Mouse (Mus musculus) activated CD4-positive, CD25-positive, alpha-beta regulatory T cell, adult 4 months (primary cell): Measurements from ENCODE around the gene Hunk. TPM values are rescaled to one million over a fixed set of nuclear protein-coding genes. Genes with fewer than 3 reads are reported as not detected.

Source experiments
- ATAC-seq: one replicate; pipeline ENCODE4 v1.8.0; 2017
- polyA plus RNA-seq, 2 experiments: library from polyadenylated mRNA; unstranded; fragments of 100-300 nt; shearing (Covaris generic); gene quantifications; one replicate each; pipeline ENCODE4 v1.2.1; 2017

Hunk gene
- polyA plus RNA-seq: under 1 TPM in 1 of 2 experiments, not detected in 1; 0.13 TPM

DNA sequence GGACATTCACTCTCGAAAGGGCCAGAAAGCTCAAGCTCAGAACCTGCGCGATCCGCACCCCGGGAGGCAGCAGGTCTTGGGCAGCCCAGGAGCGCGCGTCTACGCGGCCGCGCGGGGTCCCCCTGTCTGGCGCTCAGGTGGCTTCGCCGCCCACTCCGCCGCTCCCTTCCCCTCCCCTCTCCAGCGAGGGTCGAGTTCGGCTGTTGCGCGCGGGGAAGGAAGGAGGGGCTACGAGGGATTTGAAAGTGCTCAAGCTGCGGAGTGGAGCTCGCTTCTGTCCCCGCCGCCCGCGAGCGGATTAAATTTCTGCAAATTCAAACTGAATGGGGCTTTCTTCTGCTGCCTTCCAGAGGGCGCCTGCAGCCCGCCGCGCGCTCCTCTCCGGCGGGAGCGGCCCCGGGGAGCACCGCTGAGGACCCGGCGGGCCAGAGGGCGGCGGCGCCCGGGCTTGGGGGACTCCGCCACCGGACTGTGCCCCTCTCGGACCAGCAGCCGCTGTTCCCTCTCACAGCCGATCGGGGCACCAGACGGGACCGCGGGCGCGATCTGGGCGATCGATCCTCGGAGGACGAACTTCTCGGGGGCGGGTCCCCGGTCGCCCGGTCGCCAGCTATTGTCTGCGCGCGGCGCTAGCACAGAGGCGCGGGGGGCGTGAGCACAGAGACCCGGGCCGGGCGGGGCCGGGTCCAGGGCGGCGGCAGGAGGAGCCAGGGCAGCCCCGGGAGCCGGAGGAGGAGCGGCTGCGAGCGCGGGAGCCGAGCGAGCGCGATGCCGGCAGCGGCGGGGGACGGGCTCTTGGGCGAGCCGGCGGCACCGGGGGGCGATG lies at the start of gene Hunk:
Hunk (plus strand) TSS at position 326 of the 826 bp plus-strand sequence.
- ATAC-seq: no peak

GRCm38 (mm10) chr16:90339026-90339425 lies 46.8 kb upstream of the Hunk start:
- no peak for ATAC-seq

DNA sequence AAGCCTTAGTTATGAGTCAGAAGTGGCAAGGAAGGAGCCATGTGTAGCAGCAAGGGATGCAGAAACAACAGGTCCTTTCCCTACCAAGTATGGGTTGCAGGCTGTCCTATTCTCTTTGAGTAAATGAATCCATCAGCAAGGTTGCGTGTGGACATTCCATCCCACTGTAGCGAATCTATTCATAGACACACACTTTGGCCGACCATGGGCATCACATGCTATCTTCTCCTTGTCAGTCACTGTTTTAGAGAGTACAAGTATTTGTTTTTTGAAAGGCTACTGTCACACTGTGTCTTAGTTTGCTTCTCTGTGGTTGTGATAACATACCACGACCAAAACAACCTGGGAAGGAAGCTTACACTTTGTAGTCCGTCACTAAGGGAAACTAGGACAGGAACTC lies 44.7 kb upstream of the Hunk start:
- no peak for ATAC-seq

DNA sequence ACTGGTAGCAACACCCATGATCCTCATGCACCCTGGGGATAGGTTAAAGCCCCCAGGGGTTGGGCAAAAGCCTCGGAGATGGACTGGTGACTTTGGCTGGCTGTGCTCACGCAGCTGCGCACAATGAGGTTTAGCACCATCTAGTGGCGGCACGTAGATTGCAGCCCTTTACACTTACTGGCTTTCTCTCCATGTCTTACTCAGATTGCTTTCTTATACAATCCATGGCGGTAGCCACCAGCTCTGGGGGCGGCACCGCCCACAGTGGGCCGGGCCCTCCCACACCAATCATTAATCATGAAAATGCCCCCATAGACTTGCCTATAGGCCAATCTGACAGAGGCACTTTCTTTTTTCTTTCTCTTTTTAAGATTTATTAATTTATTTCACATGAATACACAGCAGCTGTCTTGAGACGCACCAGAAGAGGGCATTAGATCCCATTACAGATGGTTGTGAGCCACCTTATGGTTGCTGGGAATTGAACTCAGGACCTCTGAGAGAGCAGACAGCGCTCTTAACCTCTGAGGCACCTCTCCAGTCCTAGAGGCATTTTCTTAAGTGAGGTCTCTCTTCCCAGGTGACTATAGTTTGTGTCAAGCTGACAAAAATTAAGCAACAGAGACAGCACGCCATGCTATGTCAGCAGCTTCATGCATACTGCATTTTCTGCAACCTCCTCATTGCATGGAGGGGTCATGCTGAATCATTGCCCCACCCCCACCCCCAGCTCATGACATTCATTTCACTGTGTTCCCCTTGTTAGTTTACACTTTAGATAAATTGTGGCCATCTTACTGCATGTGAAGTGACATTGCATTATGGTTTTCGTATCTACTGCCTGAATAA lies 35.9 kb upstream of the Hunk start:
- peak; percentile 59 for ATAC-seq

- ATAC-seq: no peak
Measured at GRCm38 (mm10) chr16:90351726-90352125, 34.1 kb upstream of the Hunk start.

DNA sequence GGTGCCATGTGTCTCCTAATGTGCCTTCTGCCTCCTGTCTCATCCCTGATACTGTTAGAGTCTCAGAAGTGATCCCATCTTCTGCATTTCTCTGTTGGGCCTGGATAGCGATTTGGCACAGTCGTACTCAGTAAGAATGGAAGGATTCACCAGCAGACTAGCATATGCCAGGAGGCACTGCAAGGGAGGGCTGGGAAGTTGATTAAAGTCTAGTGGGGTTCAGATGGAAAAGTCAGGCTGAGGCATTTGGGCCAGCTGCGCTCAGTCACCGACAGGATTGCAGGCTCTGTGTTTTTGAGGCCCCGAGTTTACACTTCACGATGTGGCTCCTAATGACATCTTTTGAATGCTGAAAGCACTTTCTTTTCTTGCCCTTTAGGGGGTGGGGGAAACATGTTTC lies 33.1 kb upstream of the Hunk start:
- ATAC-seq: no peak

GRCm38 (mm10) chr16:90353156-90353555 lies 32.7 kb upstream of the Hunk start:
- ATAC-seq: no peak

DNA sequence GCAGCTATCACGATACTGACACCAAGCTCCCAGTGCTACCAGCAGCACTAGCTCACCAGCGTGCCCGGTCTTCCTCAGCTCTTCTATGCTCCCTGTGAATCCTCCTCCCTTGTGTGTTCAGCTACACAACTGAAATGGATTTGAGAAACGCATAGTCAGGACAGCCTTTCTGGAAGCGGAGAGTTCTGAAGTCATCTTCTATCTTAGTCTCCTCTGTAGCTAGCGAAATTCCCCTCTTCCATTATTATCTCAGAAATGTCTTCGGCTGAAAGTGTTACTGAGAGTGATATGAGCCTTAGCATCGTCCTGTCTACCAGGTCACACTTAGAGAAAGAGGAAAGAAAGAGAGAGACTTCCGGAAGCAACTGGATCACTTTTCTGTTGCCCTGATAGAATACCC lies 26.5 kb upstream of the Hunk start:
- no peak for ATAC-seq

- no peak for ATAC-seq
Measured at GRCm38 (mm10) chr16:90359750-90360149, 26.1 kb upstream of the Hunk start.

- no peak for ATAC-seq
Measured at GRCm38 (mm10) chr16:90360327-90360726, 25.5 kb upstream of the Hunk start.

- no peak for ATAC-seq
Measured at GRCm38 (mm10) chr16:90362926-90363325, 22.9 kb upstream of the Hunk start.

- ATAC-seq: no peak
Measured at GRCm38 (mm10) chr16:90379897-90380296, 5.9 kb upstream of the Hunk start.

DNA sequence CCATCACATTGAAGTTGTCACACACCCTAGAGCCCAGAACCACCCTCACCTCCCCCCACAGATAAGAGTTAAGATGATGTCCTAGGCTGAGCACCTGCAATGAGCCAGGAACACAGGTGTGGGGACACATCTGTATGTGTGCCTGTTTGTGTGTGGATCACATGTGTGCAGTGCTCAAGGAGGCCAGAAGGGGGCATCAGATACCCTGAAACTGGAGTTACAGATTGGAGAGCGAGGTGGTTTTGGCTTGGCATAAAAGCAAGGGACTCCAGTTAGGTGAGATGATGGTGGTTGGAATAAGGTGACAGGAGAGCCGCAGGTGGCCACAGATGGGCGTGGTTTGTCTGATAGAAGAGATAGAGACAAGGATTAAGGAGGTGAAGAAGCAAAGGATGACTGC lies 4.2 kb upstream of the Hunk start:
- ATAC-seq: no peak

DNA sequence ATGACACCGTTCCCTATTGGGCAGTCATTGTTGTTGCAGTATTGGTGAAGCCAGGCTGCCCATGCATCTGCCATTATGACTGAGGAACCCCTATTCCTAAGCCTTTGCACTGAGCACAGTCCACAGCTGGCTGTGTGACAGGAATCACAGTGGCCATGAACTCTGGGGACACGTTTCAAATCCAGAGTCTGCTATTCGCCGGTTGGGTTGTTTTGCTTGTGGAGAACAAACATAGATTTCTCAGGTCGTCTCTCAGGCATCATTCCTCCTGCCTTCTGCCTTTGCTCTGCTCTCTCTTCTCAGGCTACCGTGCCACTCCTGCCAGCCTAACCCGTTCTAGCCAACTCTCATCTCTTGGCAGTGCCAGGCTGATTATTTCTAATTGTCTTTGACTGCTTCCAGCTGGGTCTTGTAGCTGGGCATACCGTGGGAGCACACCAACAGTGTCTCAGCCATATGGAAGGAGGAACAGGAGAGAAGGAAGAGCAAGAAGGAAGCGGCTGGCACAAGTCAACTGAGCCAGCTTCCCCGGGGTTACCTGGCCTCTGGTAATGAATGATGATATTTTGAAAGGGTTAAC lies 3.0 kb upstream of the Hunk start:
- ATAC-seq: no peak

DNA sequence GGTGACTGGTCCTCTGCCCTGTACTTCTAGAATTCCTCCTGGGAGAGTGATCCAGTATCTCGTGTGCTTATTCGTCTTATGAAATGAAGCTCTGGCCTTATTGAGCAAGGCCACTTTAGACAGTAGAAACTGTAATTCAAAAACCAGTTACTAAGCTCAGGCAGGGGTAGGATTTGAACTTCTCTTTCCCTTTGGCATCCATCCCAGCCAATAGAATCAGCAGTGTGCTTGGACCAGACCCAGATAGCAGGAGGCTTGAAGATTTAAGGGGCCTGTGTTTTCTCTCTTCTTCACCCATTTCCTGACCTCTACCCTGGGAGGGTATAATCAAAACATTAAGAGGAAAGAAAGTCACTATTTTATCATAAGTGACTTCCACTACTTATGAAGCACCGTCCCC lies 1.8 kb upstream of the Hunk start:
- no peak for ATAC-seq

DNA sequence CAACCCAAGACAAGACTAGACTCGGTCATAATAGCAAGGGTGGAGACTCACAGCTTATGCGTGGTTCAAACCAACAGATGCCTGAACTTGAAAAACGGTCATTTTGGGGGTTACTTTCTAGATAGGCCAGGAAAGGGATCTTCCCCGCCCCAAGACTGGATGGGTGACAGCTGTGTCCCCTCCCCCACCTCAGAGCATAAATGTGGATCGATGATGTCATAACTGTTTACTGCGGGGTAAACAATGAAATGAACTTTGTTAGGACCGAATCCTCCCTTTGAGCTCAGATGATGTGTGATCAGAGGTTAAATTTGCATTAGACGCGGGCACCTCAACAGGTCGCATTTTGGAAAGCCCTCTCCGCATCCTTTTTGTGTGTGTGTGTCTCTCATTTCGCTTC lies 967 bp upstream of the Hunk start:
- no peak for ATAC-seq

DNA sequence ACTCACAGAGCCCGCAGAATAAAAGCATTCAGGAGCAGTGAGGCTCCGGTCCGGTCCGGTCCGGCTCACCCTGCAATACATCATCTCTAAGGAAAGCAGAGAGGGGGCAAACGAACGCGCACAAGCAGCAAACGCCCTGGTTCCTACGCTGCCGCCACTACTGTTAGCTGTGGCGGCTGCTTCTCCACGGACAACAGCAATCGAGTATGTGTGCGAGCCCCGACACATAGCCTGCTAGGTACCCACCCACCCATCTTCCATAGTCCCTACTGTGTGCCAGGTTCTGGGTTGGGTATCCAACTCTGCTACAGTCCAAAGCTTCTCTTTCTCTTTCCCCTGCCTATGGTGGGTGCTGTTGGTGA lies 506 bp upstream of the Hunk start:
- no peak for ATAC-seq

DNA sequence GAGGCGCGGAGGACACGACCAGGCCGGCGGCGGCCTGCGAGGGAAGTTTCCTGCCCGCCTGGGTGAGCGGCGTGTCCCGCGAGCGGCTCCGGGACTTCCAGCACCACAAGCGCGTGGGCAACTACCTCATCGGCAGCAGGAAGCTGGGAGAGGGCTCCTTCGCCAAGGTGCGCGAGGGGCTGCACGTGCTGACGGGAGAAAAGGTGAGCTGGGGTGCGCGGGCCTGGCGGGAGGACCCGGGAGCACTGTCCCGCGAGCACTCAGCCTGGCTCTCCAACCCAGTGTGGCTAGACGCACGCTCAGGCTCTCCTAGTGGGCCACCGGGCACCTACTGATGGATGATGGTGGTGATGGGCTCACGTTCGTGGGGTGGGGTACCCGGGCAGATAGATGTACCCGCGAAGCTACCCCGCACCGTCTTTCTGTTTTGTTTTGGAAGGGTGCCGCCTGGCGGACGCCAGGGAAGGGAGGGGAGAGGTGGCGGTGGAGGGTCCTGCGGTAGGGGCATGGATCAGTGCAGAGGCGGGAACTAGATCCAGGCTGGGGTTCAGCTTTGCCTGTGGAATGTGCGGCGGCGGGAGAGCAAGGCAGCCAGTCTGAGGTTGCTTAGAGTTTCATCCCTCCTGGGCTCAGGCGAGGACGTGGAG lies 824 bp downstream of the Hunk start:
- no peak for ATAC-seq

GRCm38 (mm10) chr16:90387161-90387671 lies 1.4 kb downstream of the Hunk start:
- no peak for ATAC-seq

DNA sequence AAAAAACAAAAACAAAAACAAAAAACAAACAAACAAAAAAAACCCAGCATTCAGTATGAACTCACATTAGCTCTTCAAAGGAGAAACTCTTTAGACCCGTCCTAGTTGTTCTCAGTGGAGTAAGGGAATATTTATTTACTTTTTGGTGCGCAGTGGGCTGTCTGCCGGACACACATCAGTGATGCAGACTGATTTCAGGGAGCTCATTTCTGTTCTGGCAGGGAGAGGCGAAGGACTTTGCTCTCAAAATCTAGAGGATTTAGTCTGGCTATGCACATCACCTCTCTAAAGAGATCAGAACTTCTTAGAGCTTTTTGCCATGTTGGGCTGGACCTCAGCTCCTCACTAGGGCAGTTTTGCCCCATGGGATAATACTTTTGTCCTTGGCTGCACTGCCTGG lies 2.1 kb downstream of the Hunk start:
- ATAC-seq: no peak

DNA sequence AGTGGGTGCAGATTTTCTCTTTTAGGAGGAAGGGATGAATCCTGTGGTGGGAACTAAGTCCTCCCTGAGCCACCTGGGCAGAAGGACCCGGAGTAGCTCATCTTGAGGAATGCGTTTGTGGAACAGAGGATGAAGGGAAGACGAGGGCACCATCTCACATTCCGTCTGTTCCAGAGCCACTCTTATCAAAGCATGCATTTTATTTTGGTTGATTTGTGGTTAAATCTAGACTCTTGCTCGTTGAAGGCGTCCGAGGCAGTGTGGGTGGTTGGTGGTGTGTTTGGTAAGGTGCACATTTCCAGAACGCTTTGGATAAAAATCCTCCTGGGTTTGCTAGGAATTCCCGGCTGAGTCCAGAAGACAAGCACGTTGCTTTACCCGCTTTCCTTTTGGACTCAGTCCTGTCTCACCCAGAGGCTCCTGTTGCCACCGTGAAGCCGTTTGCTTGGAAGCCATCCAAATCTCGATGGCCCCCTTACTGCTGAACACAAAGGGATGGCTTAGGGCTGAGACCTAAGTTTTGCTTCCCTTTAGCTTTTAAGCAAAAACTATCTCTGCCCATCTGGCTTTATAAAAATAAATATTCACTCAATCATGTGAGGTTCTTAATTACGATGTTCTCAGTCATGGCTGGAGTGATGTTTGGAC lies 3.4 kb downstream of the Hunk start:
- no peak for ATAC-seq

DNA sequence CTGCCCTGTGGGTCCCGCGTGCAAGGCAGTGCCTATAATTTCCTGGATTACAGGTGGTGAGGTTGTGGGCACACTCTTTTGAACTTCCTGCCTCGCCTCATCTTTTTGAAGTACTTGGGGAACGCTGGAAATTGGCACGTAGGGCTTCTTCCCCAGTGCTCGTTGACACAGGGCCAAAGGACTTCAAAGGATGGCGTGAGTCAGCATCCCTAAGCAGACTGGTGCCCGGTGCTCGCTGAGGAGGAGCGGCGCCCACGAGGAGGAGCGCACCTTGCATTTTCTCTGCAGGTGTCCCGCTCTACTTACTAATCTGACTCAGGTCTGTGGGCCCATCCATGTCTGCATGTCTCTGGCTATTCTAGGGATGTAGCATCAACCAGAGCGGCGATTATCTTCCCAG lies 4.9 kb downstream of the Hunk start:
- ATAC-seq: no peak
